1 mouse cellular context compared by ENCODE assay signal in the genomic region with DNA sequence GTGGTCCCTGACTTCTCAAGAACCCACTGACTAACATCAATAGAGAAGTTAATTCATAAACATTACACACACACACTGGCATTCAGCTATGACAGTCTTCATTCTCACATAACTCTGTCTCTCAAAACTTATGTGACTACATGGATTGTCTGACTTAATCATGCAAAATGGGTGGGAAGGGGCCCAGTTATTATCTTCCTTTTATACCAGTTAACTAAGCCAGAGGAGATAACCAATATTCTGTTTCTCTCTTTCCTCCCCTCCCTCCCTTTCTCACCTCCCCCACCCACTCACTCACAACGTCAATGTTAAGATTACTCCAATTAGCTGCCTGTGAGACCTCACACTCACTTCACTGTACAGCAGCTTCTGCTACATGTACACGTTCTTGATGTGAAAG.
TF ChIP-seq lines count a peak whose summit lies in the region.

No protein-coding gene starts in this region.

TF ChIP-seq in MEL, 35 proteins besides CTCF, POLR2A, EP300 and RAD21 (continued from another document):
- TF ChIP-seq CHD1 (IDR thresholded peaks at IDR 0.05; ENCODE audit: low read depth, low read length) (no peak), MAZ (IDR thresholded peaks at IDR 0.05; ENCODE audit: low read depth, low read length) (peak; percentile 44; the same call in 1 of the 2 replicates), USF2 (IDR thresholded peaks at IDR 0.05; ENCODE audit: borderline replicate concordance in 1 of 2, insufficient read depth in 1 of 2, low read depth in 1 of 2, low read length in 2 of 2) (no peak), KAT2A (conservative IDR thresholded peaks at IDR 0.05; ENCODE audit: low read depth, low read length) (no peak), ZMIZ1 (IDR thresholded peaks at IDR 0.05; ENCODE audit: low read depth, low read length) (no peak), MYC (IDR thresholded peaks at IDR 0.05; ENCODE audit: low read depth, low read length) (no peak), BHLHE40 (IDR thresholded peaks at IDR 0.05; ENCODE audit: borderline replicate concordance, low read depth, low read length) (no peak), GABPA (IDR thresholded peaks at IDR 0.05; ENCODE audit: low read depth, low read length) (no peak), SIN3A (IDR thresholded peaks at IDR 0.05; ENCODE audit: low read length) (no peak), MAFK (IDR thresholded peaks at IDR 0.05; ENCODE audit: borderline replicate concordance, low read depth, low read length) (no peak), E2F4 (IDR thresholded peaks at IDR 0.05; ENCODE audit: borderline replicate concordance, low read depth, low read length) (no peak), NELFE (IDR thresholded peaks at IDR 0.05; ENCODE audit: low read depth, low read length) (no peak; the same call in 1 of the 2 replicates), ZNF384 (IDR thresholded peaks at IDR 0.05; ENCODE audit: low read depth, low read length) (no peak), ZC3H11A (IDR thresholded peaks at IDR 0.05; ENCODE audit: low read depth, low read length) (no peak), MAX (IDR thresholded peaks at IDR 0.05; ENCODE audit: low read length) (no peak), MYB (IDR thresholded peaks at IDR 0.05; ENCODE audit: low read depth, low read length) (0 out of 2 replicates have a peak, but pooled peaks have one; percentile 6), TCF12 (IDR thresholded peaks at IDR 0.05; ENCODE audit: low read depth, low read length) (no peak), POLR2AphosphoS5 (IDR thresholded peaks at IDR 0.05; ENCODE audit: borderline replicate concordance, low read depth, low read length) (no peak), MXI1 (IDR thresholded peaks at IDR 0.05; ENCODE audit: low read depth, low read length) (no peak), POLR2AphosphoS2 (IDR thresholded peaks at IDR 0.05; ENCODE audit: low read length) (no peak)
TF ChIP-seq in MEL: peak in this region for 5.
